Mouse (Mus musculus) layer of hippocampus, adult 2 months (tissue): ENCODE measurements around the gene Olfr641. TPM values are rescaled to one million over a fixed set of nuclear protein-coding genes. Genes with fewer than 3 reads are reported as not detected.

ENCODE experiments used
- DNase-seq, 2 experiments: peaks; one replicate each; pipeline ENCODE4 v3.0.0; 2022; ENCODE audit warnings: low spot score in 2 of 2
- H3K27ac ChIP-seq: fragments of 200-600 bp; 2 replicates; pipeline ENCODE4 v1.8.1; 2022
- H3K4me3 ChIP-seq: fragments of 200-600 bp; 2 replicates; pipeline ENCODE4 v1.8.1; 2022; ENCODE audit warnings: mild to moderate bottlenecking
- CTCF ChIP-seq: fragments of 200-600 bp; conservative IDR thresholded peaks from 2 replicates; pipeline ENCODE4 v1.8.1; 2022; ENCODE audit warnings: antibody characterized with exemption, mild to moderate bottlenecking, moderate library complexity
- long read RNA-seq, 2 experiments: library from polyadenylated mRNA; stranded (forward); transcript quantifications; one replicate each; pipeline ENCODE4 v2.0.0; 2021; ENCODE audit warnings: borderline mapping rate in 2 of 2
- total RNA-seq, 2 experiments: library from RNA; stranded (reverse); gene quantifications; 2 replicates each; pipeline ENCODE4 v1.2.3; 2021

Olfr641 gene
- total RNA-seq, result not detected
- long read RNA-seq, experiment 1, result 0 reads
- long read RNA-seq, experiment 2, result 0 reads

- DNase-seq, result no peak
- no peak for TF ChIP-seq CTCF
- no peak within 1 kb of the TSS for H3K27ac ChIP-seq
- no peak within 1 kb of the TSS for H3K4me3 ChIP-seq
Measured at GRCm38 (mm10) chr7:104035145-104035544, at the start of gene Olfr641. Gene Olfr641 (plus strand): TSS chr7:104035445.

DNA sequence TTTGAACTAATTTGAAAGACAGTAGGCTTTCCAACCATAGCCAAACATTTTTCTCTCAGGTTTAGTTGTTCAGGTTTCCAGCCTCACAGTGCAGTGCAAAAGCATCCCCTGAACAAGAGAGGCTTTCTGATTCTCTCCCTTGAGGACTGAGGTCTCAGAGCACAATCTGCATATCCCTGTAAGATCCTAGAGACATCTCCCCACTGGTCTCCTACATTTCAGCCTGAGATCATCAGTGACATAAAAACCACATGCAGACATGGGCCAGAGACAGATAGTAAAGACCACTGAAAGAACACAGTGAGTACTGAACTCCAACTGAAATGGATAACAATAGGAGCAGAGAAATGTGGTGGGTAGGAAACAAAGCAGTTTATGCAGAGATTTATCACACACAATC lies 36.8 kb upstream of the Olfr641 start, which contains the start of gene Olfr638:
Gene Olfr638, plus strand, starts transcription at position 301 of the 400 bp plus-strand sequence.
- no peak for DNase-seq
- TF ChIP-seq CTCF, result no peak
- Histone ChIP-seq H3K27ac (no peak within 1 kb of the TSS), H3K4me3 (no peak within 1 kb of the TSS)

- no peak for TF ChIP-seq CTCF
- Histone ChIP-seq H3K27ac (no peak overlapping the region), H3K4me3 (no peak overlapping the region)
- no peak for DNase-seq
Measured at GRCm38 (mm10) chr7:103999124-103999523, 36.1 kb upstream of the Olfr641 start.

DNA sequence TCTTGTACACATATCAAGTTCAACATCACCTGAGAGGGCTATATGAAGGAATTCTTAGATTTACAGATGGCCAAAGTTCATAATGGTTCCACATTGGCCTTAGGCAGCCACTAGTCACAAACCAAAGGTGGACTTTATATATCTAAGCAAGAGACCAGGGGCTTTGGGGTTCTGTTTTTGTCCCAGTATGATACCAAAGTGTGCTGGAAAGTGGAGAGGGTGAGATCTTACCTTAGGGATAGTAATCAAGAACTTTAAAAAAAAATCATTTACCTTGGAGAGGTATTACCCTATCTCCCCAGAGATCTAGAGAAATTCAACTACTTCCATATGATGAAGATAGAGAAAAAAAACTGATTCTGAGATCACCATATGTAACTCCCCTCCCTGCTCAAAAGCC lies 18.0 kb upstream of the Olfr641 start, which contains the start of gene Olfr639:
Gene Olfr639, minus strand, starts transcription at position 101 of the 400 bp plus-strand sequence.
- TF ChIP-seq CTCF, result no peak

GRCm38 (mm10) chr7:104018953-104019352 lies 16.3 kb upstream of the Olfr641 start:
- no peak overlapping the region for H3K27ac ChIP-seq
- no peak overlapping the region for H3K4me3 ChIP-seq
- no peak for TF ChIP-seq CTCF
- DNase-seq, result no peak

More for the DNA sequence above, 18.0 kb upstream of the Olfr641 start, which contains the start of gene Olfr639:
- Histone ChIP-seq H3K4me3 (no peak within 1 kb of the TSS), H3K27ac (no peak within 1 kb of the TSS)
- DNase-seq, result no peak

DNA sequence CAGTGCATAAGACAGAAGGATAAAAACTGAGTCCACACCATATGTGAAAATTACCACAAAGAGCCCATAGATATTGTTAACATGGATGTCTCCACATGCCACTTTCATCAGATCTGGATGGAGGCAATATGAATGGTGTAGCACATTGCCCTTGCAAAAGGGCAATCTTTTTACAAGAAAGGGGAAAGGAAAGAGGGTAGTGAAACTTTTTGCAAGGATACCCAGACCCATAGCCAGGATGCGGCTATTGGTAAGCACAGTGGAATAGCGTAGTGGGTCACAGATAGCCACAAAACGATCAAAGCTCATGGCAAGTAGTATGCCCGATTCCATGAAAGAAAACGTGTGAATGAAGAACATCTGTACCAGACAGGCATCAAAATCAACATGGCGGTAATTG lies 13.6 kb upstream of the Olfr641 start:
- no peak overlapping the region for H3K27ac ChIP-seq
- TF ChIP-seq CTCF, result no peak
- H3K4me3 ChIP-seq, result no peak overlapping the region
- DNase-seq, result no peak

DNA sequence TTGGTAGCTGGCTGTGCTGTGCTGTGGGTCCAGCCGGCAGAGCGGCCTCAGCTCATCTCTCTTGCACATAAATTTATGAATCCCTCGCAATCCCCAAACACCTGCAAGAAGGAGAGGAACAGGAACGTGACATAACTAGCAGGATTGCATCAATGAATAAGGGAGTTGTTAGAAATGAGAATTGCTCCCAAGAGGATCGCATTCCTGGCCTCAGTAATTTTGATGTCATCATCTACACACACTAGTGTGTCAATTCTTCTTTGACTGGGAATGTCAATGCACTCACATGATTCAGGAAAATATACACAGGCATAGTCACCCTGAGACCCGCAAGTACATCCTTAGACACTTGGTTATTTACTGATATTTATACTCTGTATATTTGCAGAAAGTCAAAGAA lies 9.8 kb upstream of the Olfr641 start, which contains the start of gene Olfr640:
Gene Olfr640, minus strand, starts transcription at position 101 of the 400 bp plus-strand sequence.
- Histone ChIP-seq H3K27ac (no peak within 1 kb of the TSS), H3K4me3 (no peak within 1 kb of the TSS)
- TF ChIP-seq CTCF, result no peak
- DNase-seq, result no peak

DNA sequence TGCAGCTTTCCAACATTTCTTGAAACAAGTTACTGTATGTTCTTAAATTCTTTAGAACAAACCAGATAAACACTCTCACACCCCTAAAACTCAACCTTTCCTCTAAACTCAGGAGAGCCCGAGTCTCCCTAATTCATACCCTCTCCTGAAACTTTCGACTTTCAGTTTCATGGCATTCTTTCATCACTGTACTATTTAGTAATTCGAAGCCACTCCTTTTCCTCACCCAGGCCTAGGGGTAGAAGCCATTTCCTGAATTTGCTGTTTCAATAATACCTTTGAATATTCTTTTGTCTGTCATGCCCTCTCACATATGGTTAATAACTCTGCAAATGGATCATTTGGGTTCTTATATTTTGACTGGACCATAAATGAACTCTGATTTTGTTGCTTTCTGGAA lies 8.3 kb upstream of the Olfr641 start:
- no peak for TF ChIP-seq CTCF
- Histone ChIP-seq H3K4me3 (no peak overlapping the region), H3K27ac (no peak overlapping the region)
- DNase-seq, result no peak

DNA sequence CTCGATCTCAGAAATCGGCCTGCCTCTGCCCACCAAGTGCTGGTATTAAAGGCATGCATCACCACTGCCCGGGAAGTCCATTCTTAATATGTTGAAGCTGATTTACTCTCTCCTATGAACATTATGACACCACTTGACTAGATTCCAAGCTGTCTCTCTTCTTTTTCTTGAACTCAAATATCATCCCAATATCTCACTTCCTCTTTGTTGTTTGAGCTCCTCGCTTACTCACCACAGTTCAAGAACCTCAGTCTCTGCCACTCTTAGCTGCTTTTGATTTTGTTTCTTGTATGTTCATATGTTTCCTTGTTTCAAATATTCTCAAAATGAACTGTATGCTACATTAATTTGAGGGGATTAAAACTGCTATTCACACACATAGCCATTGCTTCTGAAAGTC lies 15.5 kb downstream of the Olfr641 start:
- DNase-seq, result no peak
- no peak for TF ChIP-seq CTCF
- Histone ChIP-seq H3K4me3 (no peak overlapping the region), H3K27ac (no peak overlapping the region)

DNA sequence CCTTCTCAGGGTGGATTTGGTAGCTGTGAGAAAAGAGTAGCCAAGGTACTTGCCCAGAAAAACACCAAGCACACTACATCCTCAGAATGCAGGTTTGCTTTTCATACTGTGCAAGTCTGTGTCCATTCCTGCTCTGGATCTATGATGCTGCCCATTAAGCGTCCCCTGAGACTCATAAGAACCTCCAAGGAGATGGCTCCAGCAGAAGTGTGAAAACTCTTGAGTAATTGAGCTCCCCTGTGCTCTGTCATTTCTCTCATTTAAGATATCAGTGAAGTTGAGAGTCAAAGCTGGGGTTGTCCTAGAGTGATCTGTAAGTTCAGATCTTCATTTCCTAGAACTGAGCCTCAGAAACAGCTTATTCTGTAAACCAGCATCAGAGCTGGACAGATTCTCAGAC lies 17.3 kb downstream of the Olfr641 start, which contains the start of gene Olfr642:
Gene Olfr642, minus strand, starts transcription at position 101 of the 400 bp plus-strand sequence.
- Histone ChIP-seq H3K4me3 (no peak within 1 kb of the TSS), H3K27ac (no peak within 1 kb of the TSS)
- no peak for DNase-seq
- no peak for TF ChIP-seq CTCF

GRCm38 (mm10) chr7:104059215-104059614 lies 24.0 kb downstream of the Olfr641 start:
- no peak for TF ChIP-seq CTCF
- no peak for DNase-seq
- no peak overlapping the region for H3K27ac ChIP-seq
- H3K4me3 ChIP-seq, result no peak overlapping the region

DNA sequence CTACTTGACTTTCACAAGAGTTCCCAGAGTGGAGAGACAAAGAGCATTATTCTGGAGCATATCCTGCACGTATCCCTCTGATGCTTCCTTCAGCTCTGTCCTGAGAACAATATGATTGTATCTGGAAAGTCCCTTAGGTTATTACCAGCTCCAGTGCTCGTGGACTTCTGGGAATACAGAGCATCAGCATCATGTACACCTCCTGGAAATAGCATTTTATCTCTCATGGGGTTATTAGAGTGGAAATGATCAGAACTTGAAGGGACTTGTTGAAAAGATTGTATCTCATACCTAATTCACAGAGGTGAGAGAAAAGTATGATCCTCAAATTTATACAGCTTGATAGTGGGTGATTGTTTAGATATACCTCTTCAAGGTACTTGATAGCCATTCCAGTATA lies 26.1 kb downstream of the Olfr641 start, which contains the start of gene 4930516K23Rik:
Gene 4930516K23Rik, minus strand, starts transcription at position 101 of the 400 bp plus-strand sequence.
- H3K27ac ChIP-seq, result no peak within 1 kb of the TSS
- no peak for TF ChIP-seq CTCF
- H3K4me3 ChIP-seq, result no peak within 1 kb of the TSS
- DNase-seq, result no peak

DNA sequence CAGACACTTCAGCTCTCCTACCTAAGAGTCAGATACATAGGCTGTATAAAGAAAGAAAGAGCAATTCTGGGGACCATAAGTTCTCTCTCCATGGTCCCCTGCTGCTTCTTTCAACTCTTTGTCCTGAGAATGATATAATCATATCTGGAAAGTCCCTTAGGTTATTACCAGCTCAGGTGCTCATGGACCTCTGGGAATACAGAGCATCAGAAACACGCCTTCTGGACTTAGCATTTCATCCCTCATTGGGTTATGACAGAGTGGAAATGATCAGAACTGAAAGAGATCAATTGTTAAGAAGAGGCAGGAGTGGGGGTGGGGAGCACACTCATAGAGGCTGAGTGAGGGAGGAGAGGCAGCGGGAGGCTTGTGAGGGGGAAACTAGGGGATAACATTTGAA lies 36.5 kb downstream of the Olfr641 start, which contains the start of gene Olfr644:
Gene Olfr644, minus strand, starts transcription at position 101 of the 400 bp plus-strand sequence.
- no peak within 1 kb of the TSS for H3K27ac ChIP-seq
- no peak within 1 kb of the TSS for H3K4me3 ChIP-seq
- TF ChIP-seq CTCF, result no peak
- no peak for DNase-seq

- no peak within 1 kb of the TSS for H3K27ac ChIP-seq
- no peak within 1 kb of the TSS for H3K4me3 ChIP-seq
- DNase-seq, result no peak
- no peak for TF ChIP-seq CTCF
Measured at GRCm38 (mm10) chr7:104085365-104085764, 50.1 kb downstream of the Olfr641 start, which contains the start of gene Olfr645. Gene Olfr645 (minus strand): TSS chr7:104085465.

Other genes with a start within 250 kb of the Olfr641 start
- gene Olfr67, start 243.6 kb upstream of the Olfr641 start, total RNA-seq, result not detected
- 10 to 100 TPM; 30.9 to 57.0 TPM for gene Hbb-bt, start 221.4 kb upstream of the Olfr641 start, total RNA-seq
- 100 to 1,000 TPM; 322 to 529 TPM for gene Hbb-bs, start 207.3 kb upstream of the Olfr641 start, total RNA-seq
- not detected for gene Hbb-bh2, start 194.9 kb upstream of the Olfr641 start, total RNA-seq
- not detected for gene Hbb-bh1, start 192.3 kb upstream of the Olfr641 start, total RNA-seq
- gene Hbb-y, start 182.2 kb upstream of the Olfr641 start, total RNA-seq, result not detected
- gene Olfr66, start 149.2 kb upstream of the Olfr641 start, total RNA-seq, result not detected
- not detected for gene Olfr64, start 141.0 kb upstream of the Olfr641 start, total RNA-seq
- not detected for gene Olfr65, start 132.0 kb upstream of the Olfr641 start, total RNA-seq
- not detected for gene Olfr631, start 106.6 kb upstream of the Olfr641 start, total RNA-seq
- not detected for gene Olfr632, start 101.1 kb upstream of the Olfr641 start, total RNA-seq
- gene Olfr633, start 91.0 kb upstream of the Olfr641 start, total RNA-seq, result not detected
- gene Olfr635, start 64.3 kb upstream of the Olfr641 start, total RNA-seq, result under 1 TPM; 0.05 to 0.07 TPM
- gene Olfr638, start 36.7 kb upstream of the Olfr641 start, total RNA-seq, result not detected
- under 1 TPM; 0.07 to 0.10 TPM for gene Olfr639, start 18.1 kb upstream of the Olfr641 start, total RNA-seq
- not detected for gene Olfr640, start 9.9 kb upstream of the Olfr641 start, total RNA-seq
- not detected for gene Olfr642, start 17.2 kb downstream of the Olfr641 start, total RNA-seq
- not detected for gene 4930516K23Rik, start 26.0 kb downstream of the Olfr641 start, total RNA-seq
- not detected for gene Olfr644, start 36.4 kb downstream of the Olfr641 start, total RNA-seq
- gene Olfr645, start 50.0 kb downstream of the Olfr641 start, total RNA-seq, result not detected
- gene Olfr646, start 69.4 kb downstream of the Olfr641 start, total RNA-seq, result under 1 TPM in 1 of 2 experiments, not detected in 1; 0.18 TPM
- gene Ubqln5, start 94.4 kb downstream of the Olfr641 start, total RNA-seq, result not detected
- gene Olfr643, start 102.0 kb downstream of the Olfr641 start, total RNA-seq, result not detected
- gene Ubqln3, start 107.8 kb downstream of the Olfr641 start, total RNA-seq, result not detected
- gene Ubqlnl, start 115.1 kb downstream of the Olfr641 start, total RNA-seq, result not detected
- gene Olfm5, start 129.4 kb downstream of the Olfr641 start, total RNA-seq, result not detected
- gene Olfr648, start 147.9 kb downstream of the Olfr641 start, total RNA-seq, result under 1 TPM; 0.20 to 0.26 TPM
- not detected for gene Olfr649, start 160.5 kb downstream of the Olfr641 start, total RNA-seq
- under 1 TPM; 0.25 to 0.28 TPM for gene Trim6, start 183.3 kb downstream of the Olfr641 start, total RNA-seq
- 1 to 10 TPM; 1.1 to 2.0 TPM for gene Trim34a, start 209.0 kb downstream of the Olfr641 start, total RNA-seq